Mouse (Mus musculus) retina, adult 2 months (tissue): Measurements from ENCODE around the gene Hectd1.

Experiments
- DNase-seq: peaks from one replicate; pipeline ENCODE4 v3.0.0-alpha.2; 2012; ENCODE audit warnings: low read depth, low spot score

The Hectd1 gene

GRCm38 (mm10) chr12:51704572-51704971 is 124.8 kb downstream of the Hectd1 start:
- DNase-seq = no peak

- DNase-seq = no peak
Measured at GRCm38 (mm10) chr12:51703859-51704258, 125.5 kb downstream of the Hectd1 start.

DNA sequence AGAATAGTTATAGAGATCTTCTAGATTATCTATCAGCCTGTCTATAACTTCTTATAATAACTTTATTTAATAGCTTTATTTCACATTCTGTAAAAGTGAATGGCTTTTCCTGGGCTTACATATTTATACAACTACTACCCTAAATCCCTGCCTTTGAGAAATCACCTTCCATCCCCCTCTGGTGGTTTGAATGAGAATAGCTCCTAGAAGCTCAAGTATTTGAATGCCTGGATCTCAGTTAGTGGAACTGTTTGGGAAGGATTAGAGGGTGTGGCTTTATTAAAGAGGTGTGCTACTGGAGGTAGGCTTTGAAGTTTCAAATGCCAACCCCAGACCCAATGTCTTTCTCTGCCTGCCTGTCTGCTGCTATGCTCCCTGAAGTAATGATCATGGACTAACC is 127.6 kb downstream of the Hectd1 start:
- no peak for DNase-seq

DNA sequence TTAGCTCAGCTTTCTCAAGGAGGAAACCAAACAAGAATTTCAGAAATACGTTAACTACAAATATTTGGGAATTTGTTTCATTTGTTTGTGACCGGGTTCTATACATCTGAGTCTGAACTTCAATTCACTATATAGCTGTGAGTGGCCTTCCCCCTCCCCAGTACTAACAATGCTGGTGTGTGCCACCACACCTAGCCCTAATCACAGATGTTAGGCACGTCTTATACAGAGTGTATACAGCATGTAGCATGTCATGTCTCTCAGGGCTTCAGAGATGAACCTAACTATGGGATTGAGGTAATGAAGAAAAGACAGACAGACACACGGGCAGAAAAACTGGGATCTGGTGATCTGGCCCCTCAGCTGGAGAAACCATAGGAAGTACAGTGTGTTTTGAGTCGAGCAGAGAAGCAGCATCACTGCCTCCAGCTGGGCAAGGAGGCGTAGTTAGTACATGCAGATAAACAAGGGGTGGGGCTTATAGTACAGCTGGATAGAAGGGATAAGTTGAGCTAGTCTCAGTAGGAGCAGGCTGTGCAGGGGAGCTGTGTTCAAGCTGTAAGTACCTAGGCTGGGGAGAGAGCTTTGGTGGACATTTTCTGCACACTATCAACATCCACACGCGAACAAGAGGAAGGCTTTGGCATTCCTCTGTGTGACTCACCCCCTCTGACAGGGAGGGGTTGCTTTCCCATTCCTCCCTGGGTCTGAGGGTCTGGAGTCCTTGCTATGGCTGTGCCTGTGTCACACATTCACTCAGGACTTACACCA is 129.5 kb downstream of the Hectd1 start:
- no peak for DNase-seq

DNA sequence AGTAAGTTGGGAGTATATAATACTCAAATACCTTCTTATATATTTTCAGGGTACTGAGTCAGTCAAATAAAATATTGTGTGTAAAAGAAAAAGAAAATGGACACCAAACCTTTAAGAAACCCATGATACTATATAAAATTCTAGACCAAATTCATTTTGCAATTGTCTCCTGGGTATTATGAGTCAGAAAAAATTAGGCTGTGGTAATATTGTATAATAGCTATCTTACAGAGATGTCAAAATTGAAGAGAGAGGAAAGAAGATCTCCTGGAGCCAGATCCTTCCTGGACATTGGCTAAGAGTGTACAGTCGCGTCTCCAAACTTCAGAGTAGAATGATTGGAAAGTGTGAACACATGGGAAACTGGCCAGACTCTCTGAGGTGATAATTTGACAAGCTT is 133.2 kb downstream of the Hectd1 start:
- no peak for DNase-seq

- no peak for DNase-seq
Measured at GRCm38 (mm10) chr12:51694966-51695365, 134.4 kb downstream of the Hectd1 start.

- no peak for DNase-seq
Measured at GRCm38 (mm10) chr12:51694096-51694495, 135.2 kb downstream of the Hectd1 start.
